Mouse (Mus musculus) adrenal gland, adult 8-10 months (tissue): Measurements from ENCODE around the gene Olfr640. TPM values are rescaled to one million over a fixed set of nuclear protein-coding genes. Genes with fewer than 3 reads are reported as not detected.

Source experiments
- DNase-seq: peaks from one replicate; pipeline ENCODE4 v3.0.0; 2022
- total RNA-seq, 4 experiments: library from RNA; stranded (reverse); gene quantifications; 2 replicates each; pipeline ENCODE4 v1.2.4; 2022

The Olfr640 gene
- not detected for total RNA-seq

DNA sequence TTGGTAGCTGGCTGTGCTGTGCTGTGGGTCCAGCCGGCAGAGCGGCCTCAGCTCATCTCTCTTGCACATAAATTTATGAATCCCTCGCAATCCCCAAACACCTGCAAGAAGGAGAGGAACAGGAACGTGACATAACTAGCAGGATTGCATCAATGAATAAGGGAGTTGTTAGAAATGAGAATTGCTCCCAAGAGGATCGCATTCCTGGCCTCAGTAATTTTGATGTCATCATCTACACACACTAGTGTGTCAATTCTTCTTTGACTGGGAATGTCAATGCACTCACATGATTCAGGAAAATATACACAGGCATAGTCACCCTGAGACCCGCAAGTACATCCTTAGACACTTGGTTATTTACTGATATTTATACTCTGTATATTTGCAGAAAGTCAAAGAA is at the start of gene Olfr640:
TSS of gene Olfr640 (minus strand) at position 101 of the 400 bp plus-strand sequence.
- DNase-seq = no peak

DNA sequence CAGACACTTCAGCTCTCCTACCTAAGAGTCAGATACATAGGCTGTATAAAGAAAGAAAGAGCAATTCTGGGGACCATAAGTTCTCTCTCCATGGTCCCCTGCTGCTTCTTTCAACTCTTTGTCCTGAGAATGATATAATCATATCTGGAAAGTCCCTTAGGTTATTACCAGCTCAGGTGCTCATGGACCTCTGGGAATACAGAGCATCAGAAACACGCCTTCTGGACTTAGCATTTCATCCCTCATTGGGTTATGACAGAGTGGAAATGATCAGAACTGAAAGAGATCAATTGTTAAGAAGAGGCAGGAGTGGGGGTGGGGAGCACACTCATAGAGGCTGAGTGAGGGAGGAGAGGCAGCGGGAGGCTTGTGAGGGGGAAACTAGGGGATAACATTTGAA is 46.4 kb upstream of the Olfr640 start, which contains the start of gene Olfr644:
TSS of gene Olfr644 (minus strand) at position 101 of the 400 bp plus-strand sequence.
- no peak for DNase-seq

GRCm38 (mm10) chr7:104061345-104061744 is 36.0 kb upstream of the Olfr640 start, which contains the start of gene 4930516K23Rik:
Gene 4930516K23Rik (minus strand): TSS chr7:104061445.
- DNase-seq = no peak

GRCm38 (mm10) chr7:104059215-104059614 is 33.8 kb upstream of the Olfr640 start:
- DNase-seq = no peak

DNA sequence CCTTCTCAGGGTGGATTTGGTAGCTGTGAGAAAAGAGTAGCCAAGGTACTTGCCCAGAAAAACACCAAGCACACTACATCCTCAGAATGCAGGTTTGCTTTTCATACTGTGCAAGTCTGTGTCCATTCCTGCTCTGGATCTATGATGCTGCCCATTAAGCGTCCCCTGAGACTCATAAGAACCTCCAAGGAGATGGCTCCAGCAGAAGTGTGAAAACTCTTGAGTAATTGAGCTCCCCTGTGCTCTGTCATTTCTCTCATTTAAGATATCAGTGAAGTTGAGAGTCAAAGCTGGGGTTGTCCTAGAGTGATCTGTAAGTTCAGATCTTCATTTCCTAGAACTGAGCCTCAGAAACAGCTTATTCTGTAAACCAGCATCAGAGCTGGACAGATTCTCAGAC is 27.2 kb upstream of the Olfr640 start, which contains the start of gene Olfr642:
TSS of gene Olfr642 (minus strand) at position 101 of the 400 bp plus-strand sequence.
- DNase-seq = no peak

DNA sequence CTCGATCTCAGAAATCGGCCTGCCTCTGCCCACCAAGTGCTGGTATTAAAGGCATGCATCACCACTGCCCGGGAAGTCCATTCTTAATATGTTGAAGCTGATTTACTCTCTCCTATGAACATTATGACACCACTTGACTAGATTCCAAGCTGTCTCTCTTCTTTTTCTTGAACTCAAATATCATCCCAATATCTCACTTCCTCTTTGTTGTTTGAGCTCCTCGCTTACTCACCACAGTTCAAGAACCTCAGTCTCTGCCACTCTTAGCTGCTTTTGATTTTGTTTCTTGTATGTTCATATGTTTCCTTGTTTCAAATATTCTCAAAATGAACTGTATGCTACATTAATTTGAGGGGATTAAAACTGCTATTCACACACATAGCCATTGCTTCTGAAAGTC is 25.4 kb upstream of the Olfr640 start:
- no peak for DNase-seq

DNA sequence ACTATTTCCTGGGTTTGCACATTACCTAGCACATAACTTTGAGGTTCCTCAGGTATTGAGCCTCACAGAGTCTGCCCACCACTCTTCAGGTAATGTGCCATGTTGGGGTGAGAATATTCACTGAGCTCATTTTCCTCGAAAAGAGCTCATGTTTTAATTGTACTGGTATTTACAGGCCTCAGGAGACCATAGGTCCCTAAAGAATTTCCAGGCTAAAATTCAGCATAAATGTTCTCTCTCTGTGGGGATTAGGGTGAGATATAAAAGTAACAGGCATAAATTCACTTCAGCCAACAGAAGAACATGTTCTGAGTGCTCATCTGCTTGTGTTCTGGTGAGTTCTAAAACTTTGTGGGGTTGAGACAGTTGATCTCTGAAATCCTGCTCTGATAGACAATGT is 9.8 kb upstream of the Olfr640 start, which contains the start of gene Olfr641:
TSS of gene Olfr641 (plus strand) at position 301 of the 400 bp plus-strand sequence.
- DNase-seq = no peak

DNA sequence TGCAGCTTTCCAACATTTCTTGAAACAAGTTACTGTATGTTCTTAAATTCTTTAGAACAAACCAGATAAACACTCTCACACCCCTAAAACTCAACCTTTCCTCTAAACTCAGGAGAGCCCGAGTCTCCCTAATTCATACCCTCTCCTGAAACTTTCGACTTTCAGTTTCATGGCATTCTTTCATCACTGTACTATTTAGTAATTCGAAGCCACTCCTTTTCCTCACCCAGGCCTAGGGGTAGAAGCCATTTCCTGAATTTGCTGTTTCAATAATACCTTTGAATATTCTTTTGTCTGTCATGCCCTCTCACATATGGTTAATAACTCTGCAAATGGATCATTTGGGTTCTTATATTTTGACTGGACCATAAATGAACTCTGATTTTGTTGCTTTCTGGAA is 1.6 kb upstream of the Olfr640 start:
- no peak for DNase-seq

GRCm38 (mm10) chr7:104021651-104022050 is 3.7 kb downstream of the Olfr640 start:
- no peak for DNase-seq

GRCm38 (mm10) chr7:104018953-104019352 is 6.4 kb downstream of the Olfr640 start:
- DNase-seq = no peak

GRCm38 (mm10) chr7:104017203-104017602 is 8.2 kb downstream of the Olfr640 start, which contains the start of gene Olfr639:
Gene Olfr639 (minus strand): TSS chr7:104017303.
- DNase-seq = no peak

DNA sequence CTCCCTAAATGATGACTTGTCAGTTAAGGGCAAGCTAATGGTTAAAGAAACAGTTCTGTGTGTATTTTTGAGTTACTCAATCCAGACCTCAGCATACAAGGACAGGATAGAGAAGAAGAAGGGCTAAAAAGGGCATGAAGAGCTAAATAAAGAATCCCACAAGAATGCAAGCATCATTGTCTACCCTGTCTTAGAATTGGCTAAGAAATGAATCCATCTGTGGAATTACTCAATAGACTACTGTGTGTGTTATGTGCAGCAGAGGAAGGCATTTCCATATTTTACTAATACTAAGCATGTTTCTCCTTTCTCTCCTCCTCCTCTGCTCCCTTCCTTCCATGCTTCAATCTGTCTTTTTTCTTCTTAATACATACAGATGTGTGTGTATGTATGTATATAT is 26.2 kb downstream of the Olfr640 start:
- no peak for DNase-seq

- DNase-seq = no peak
These were observed 26.9 kb downstream of the Olfr640 start, which contains the start of gene Olfr638 for GRCm38 (mm10) chr7:103998446-103998845. Gene Olfr638 (plus strand): TSS chr7:103998746.

DNA sequence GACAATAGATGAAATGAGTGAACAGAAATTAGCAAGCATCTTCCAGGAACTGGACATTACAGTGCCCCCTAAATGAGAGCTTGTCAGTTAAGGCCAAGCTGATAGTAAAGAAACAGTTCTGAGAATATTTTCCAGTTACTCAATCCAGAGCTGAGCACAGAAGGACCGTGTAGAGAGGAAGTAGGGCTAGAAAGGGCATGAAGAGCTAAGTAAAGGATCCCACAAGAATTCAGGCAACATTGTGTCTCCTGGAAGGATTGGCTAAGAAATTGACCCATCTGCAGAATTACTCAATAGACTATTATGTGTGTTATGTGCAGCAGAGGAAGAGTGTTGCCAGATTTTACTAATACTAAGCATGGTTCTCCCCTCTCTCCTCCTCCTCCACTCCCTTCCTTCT is 53.6 kb downstream of the Olfr640 start:
- no peak for DNase-seq

DNA sequence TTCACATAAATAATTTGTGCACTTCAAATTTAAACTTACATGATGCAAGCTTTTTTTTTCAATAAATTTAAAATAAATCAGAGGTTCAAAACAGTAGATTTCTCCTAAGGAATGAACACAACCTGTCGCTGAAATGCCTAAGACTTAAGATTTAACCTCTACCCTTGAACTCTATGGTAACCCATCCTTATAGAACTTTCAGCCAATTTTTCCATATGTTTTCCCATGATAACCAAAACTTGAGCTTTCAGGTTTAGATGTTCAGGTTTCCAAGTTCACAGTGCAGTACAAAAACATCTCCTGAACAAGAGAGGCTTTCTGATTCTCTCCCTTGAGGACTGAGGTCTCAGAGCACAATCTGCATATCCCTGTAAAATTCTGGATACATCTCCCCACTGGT is 54.5 kb downstream of the Olfr640 start, which contains the start of gene Olfr635:
TSS of gene Olfr635 (plus strand) at position 301 of the 400 bp plus-strand sequence.
- no peak for DNase-seq

Other genes with a start within 250 kb of the Olfr640 start
- gene Olfr68, start 245.9 kb downstream of the Olfr640 start, total RNA-seq = not detected
- not detected for gene Olfr67, start 233.8 kb downstream of the Olfr640 start, total RNA-seq
- 100 to 1,000 TPM in 1 of 4 experiments, 10 to 100 TPM in 3; 78.2 to 176 (median 90.4) TPM for gene Hbb-bt, start 211.6 kb downstream of the Olfr640 start, total RNA-seq
- gene Hbb-bs, start 197.5 kb downstream of the Olfr640 start, total RNA-seq = 1,000 to 10,000 TPM in 1 of 4 experiments, 100 to 1,000 TPM in 3; 738 to 2,114 (median 834) TPM
- gene Hbb-bh2, start 185.1 kb downstream of the Olfr640 start, total RNA-seq = not detected
- gene Hbb-bh1, start 182.4 kb downstream of the Olfr640 start, total RNA-seq = not detected
- gene Hbb-y, start 172.4 kb downstream of the Olfr640 start, total RNA-seq = not detected
- gene Olfr66, start 139.3 kb downstream of the Olfr640 start, total RNA-seq = not detected
- not detected for gene Olfr64, start 131.1 kb downstream of the Olfr640 start, total RNA-seq
- gene Olfr65, start 122.1 kb downstream of the Olfr640 start, total RNA-seq = not detected
- gene Olfr631, start 96.7 kb downstream of the Olfr640 start, total RNA-seq = not detected
- gene Olfr632, start 91.2 kb downstream of the Olfr640 start, total RNA-seq = not detected
- not detected for gene Olfr633, start 81.1 kb downstream of the Olfr640 start, total RNA-seq
- gene Olfr635, start 54.4 kb downstream of the Olfr640 start, total RNA-seq = under 1 TPM in 3 of 4 experiments, not detected in 1; 0.03 to 0.06 (median 0.06) TPM
- gene Olfr638, start 26.8 kb downstream of the Olfr640 start, total RNA-seq = not detected
- under 1 TPM in 2 of 4 experiments, not detected in 2; 0.05 to 0.09 TPM for gene Olfr639, start 8.3 kb downstream of the Olfr640 start, total RNA-seq
- not detected for gene Olfr641, start 9.9 kb upstream of the Olfr640 start, total RNA-seq
- gene Olfr642, start 27.1 kb upstream of the Olfr640 start, total RNA-seq = not detected
- not detected for gene 4930516K23Rik, start 35.9 kb upstream of the Olfr640 start, total RNA-seq
- gene Olfr644, start 46.3 kb upstream of the Olfr640 start, total RNA-seq = not detected
- not detected for gene Olfr645, start 59.9 kb upstream of the Olfr640 start, total RNA-seq
- not detected for gene Olfr646, start 79.3 kb upstream of the Olfr640 start, total RNA-seq
- not detected for gene Ubqln5, start 104.3 kb upstream of the Olfr640 start, total RNA-seq
- not detected for gene Olfr643, start 111.8 kb upstream of the Olfr640 start, total RNA-seq
- not detected for gene Ubqln3, start 117.7 kb upstream of the Olfr640 start, total RNA-seq
- not detected for gene Ubqlnl, start 125.0 kb upstream of the Olfr640 start, total RNA-seq
- not detected for gene Olfm5, start 139.3 kb upstream of the Olfr640 start, total RNA-seq
- gene Olfr648, start 157.8 kb upstream of the Olfr640 start, total RNA-seq = under 1 TPM in 1 of 4 experiments, not detected in 3; 0.15 TPM
- gene Olfr649, start 170.4 kb upstream of the Olfr640 start, total RNA-seq = not detected
- 1 to 10 TPM in 2 of 4 experiments, under 1 TPM in 2; 0.41 to 1.8 (median 1.0) TPM for gene Trim6, start 193.2 kb upstream of the Olfr640 start, total RNA-seq
- 10 to 100 TPM in 3 of 4 experiments, 1 to 10 TPM in 1; 8.2 to 11.6 (median 11.0) TPM for gene Trim34a, start 218.9 kb upstream of the Olfr640 start, total RNA-seq